Mouse (Mus musculus): ENCODE results near the gene Fkrp.

DNA sequence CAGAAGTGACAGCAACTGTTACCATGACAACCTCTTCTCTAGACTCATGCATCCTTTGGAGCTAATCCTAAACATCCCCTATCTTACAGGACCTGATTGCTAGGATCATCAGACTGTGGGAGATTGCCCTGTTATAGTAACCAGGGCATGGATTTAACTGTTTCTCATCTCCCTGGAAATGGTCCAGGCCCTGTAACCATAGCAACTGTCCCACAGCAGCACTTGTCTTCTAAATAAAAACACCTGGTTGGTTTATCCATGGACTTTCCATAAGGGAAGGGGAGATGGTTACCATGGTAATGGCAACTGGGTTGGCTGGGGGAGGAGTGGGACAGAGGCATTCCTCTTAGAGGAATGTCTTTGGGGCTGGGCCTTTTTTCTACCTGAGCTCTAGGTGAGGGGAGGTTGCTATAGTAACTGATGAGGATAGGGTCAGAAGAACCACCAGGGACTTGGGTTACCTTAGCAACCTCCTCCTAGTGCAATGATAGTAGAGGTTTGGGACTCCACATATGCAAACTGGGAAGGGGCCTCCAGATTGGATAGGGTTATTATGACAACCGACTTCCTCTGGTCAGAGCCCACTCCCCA, 1.1 kb downstream of the Fkrp start, which contains the start of gene Strn4:
- TF ChIP-seq CTCF (IDR thresholded peaks at IDR 0.05) (no peak), POLR2A (IDR thresholded peaks at IDR 0.05; ENCODE audit: insufficient read depth, low read depth, low read length) (no peak)

Measured in heart, adult 2 months (tissue).